Comparison of ENCODE assay signal across 7 mouse cellular contexts in genomic region chr2:5957705-5958104, GRCm38 (mm10). TPM values are rescaled to one million over a fixed set of nuclear protein-coding genes. Genes with fewer than 3 reads are reported as not detected.
"Had no signal": no experiment of that assay in that cellular context is flagged by ENCODE, and none has a peak within 500 bp of the region (broad histone marks: within the 10 kb centered on the region; RNA-seq: fewer than 3 reads in every experiment).

No protein-coding gene starts in this region.

- DNase-seq: kidney, postnatal 14 days; lung, embryonic 14.5 days; lung, postnatal 10 days; lung, postnatal 4 days; right cerebral cortex, postnatal 4 days; spleen, adult 18-20 months had no signal

RNA-seq across cellular contexts. Expression of gene Dhtkd1, which starts 15.1 kb away (rescaled TPM):
- total RNA-seq: monocyte, adult 5-6 weeks had no signal
